Mouse (Mus musculus) liver, embryonic 15.5 days (tissue): ENCODE measurements around the gene Mcee. TPM values are rescaled to one million over a fixed set of nuclear protein-coding genes. Genes with fewer than 3 reads are reported as not detected.

ENCODE experiments used
- ATAC-seq: fragments of 200-750 bp; cut with Nextera tagmentation; 2 replicates; pipeline ENCODE4 v1.8.0; 2017; ENCODE audit warnings: moderate number of reproducible peaks, mild to moderate bottlenecking, moderate library complexity; ENCODE audit not compliant: insufficient read depth
- H3K27ac ChIP-seq: fragments of 300-500 bp; sonication (generic); replicated peaks from 2 replicates; pipeline ENCODE4 v1.5.1; 2015; ENCODE audit warnings: mild to moderate bottlenecking, inconsistent platforms
- H3K27me3 ChIP-seq: fragments of 300-500 bp; sonication (generic); 2 replicates; pipeline ENCODE4 v1.6.1; 2015; ENCODE audit warnings: mild to moderate bottlenecking, inconsistent platforms
- H3K36me3 ChIP-seq: fragments of 300-500 bp; sonication (generic); replicated peaks from 2 replicates; pipeline ENCODE4 v1.6.1; 2015; ENCODE audit warnings: moderate library complexity, mild to moderate bottlenecking, inconsistent platforms
- H3K4me1 ChIP-seq: fragments of 300-500 bp; sonication (generic); replicated peaks from 2 replicates; pipeline ENCODE4 v1.6.1; 2015; ENCODE audit warnings: inconsistent platforms
- H3K4me2 ChIP-seq: fragments of 300-500 bp; sonication (generic); 2 replicates; pipeline ENCODE4 v1.6.1; 2015; ENCODE audit warnings: moderate library complexity, mild to moderate bottlenecking, inconsistent platforms
- H3K4me3 ChIP-seq: fragments of 300-500 bp; sonication (generic); replicated peaks from 2 replicates; pipeline ENCODE4 v1.5.1; 2015; ENCODE audit warnings: mild to moderate bottlenecking, inconsistent platforms
- H3K9ac ChIP-seq: fragments of 300-500 bp; sonication (generic); 2 replicates; pipeline ENCODE4 v1.6.1; 2015; ENCODE audit warnings: moderate library complexity, mild to moderate bottlenecking, inconsistent platforms
- H3K9me3 ChIP-seq: fragments of 300-500 bp; sonication (generic); replicated peaks from 2 replicates; pipeline ENCODE4 v1.6.1; 2016; ENCODE audit warnings: inconsistent platforms
- WGBS: fragments of 180-500 bp; shearing (Covaris S2); methylation state at CpG from one replicate; pipeline ENCODE4 v1.1.7; 2015; ENCODE audit warnings: mixed read lengths; ENCODE audit not compliant: insufficient replicate concordance; 5-methylcytosine and 5-hydroxymethylcytosine counted together
- polyA plus RNA-seq: library from polyadenylated mRNA; unstranded; fragments of >200 nt; fragmentation: Nextera tagmentation; extraction: Ambion mirVana; gene quantifications from 2 replicates; pipeline ENCODE4 v1.2.1, GENCODE M21; 2015

Gene Mcee
- polyA plus RNA-seq, 1 experiment from 2014 or later = 45.5 TPM

- Histone ChIP-seq H3K36me3 (no peaks in the 10 kb centered on the region), H3K27me3 (no peaks in the 10 kb centered on the region), H3K4me2 (no peak overlapping the region), H3K4me3 (no peak overlapping the region), H3K9me3 (no peaks in the 10 kb centered on the region), H3K4me1 (no peaks in the 10 kb centered on the region), H3K9ac (no peak overlapping the region), H3K27ac (no peak overlapping the region)
- ATAC-seq = no peak
- 52% methylated on average over 5 of the region's 5 CpGs for WGBS
Measured at GRCm38 (mm10) chr7:64439595-64440518, 47.5 kb downstream of the Mcee start.

- 60% methylated on average over 8 of the region's 8 CpGs for WGBS
- no peak overlapping the region for H3K4me3 ChIP-seq
- no peak overlapping the region for H3K27ac ChIP-seq
- H3K27me3 ChIP-seq = no peaks in the 10 kb centered on the region
- H3K4me2 ChIP-seq = no peak overlapping the region
- no peaks in the 10 kb centered on the region for H3K4me1 ChIP-seq
- H3K9ac ChIP-seq = no peak overlapping the region
- no peaks in the 10 kb centered on the region for H3K36me3 ChIP-seq
- H3K9me3 ChIP-seq = no peaks in the 10 kb centered on the region
- no peak for ATAC-seq
Measured at GRCm38 (mm10) chr7:64440519-64440918, 48.1 kb downstream of the Mcee start.

DNA sequence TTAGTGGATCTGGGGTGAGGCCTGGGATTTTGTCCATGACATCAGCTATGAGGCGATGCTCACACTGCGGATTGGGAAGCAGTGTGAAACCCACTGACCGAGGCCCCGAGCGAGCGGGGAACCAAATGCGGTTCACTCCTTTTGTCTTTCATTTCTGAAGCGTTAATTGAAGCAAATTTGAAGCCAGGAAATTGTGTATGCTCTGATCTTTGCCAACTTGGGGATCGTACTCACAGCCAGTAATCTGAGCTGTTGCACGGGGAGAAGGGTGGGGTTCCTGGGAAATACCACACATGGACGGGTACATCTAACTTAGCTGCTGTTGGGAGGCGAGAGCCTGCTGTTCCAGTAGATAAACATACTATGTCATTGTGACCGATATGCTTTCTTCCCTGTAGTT lies 58.2 kb downstream of the Mcee start:
- Histone ChIP-seq H3K9ac (no peak overlapping the region), H3K9me3 (no peaks in the 10 kb centered on the region), H3K4me3 (no peak overlapping the region), H3K27ac (no peak overlapping the region), H3K4me2 (no peak overlapping the region), H3K27me3 (no peaks in the 10 kb centered on the region), H3K36me3 (no peaks in the 10 kb centered on the region), H3K4me1 (no peaks in the 10 kb centered on the region)
- WGBS = 70% methylated on average over 13 of the region's 13 CpGs
- ATAC-seq = no peak

GRCm38 (mm10) chr7:64451441-64451840 lies 59.0 kb downstream of the Mcee start:
- no peak overlapping the region for H3K9ac ChIP-seq
- H3K9me3 ChIP-seq = no peaks in the 10 kb centered on the region
- H3K36me3 ChIP-seq = no peaks in the 10 kb centered on the region
- no peak overlapping the region for H3K27ac ChIP-seq
- 55% methylated on average over 4 of the region's 4 CpGs for WGBS
- no peak overlapping the region for H3K4me3 ChIP-seq
- no peaks in the 10 kb centered on the region for H3K27me3 ChIP-seq
- ATAC-seq = no peak
- no peaks in the 10 kb centered on the region for H3K4me1 ChIP-seq
- H3K4me2 ChIP-seq = no peak overlapping the region

- H3K36me3 ChIP-seq = no peaks in the 10 kb centered on the region
- H3K4me2 ChIP-seq = no peak overlapping the region
- WGBS = 53% methylated on average over 5 of the region's 5 CpGs
- H3K9ac ChIP-seq = no peak overlapping the region
- ATAC-seq = no peak
- H3K4me1 ChIP-seq = no peaks in the 10 kb centered on the region
- no peaks in the 10 kb centered on the region for H3K27me3 ChIP-seq
- no peak overlapping the region for H3K4me3 ChIP-seq
- H3K9me3 ChIP-seq = no peaks in the 10 kb centered on the region
- no peak overlapping the region for H3K27ac ChIP-seq
Measured at GRCm38 (mm10) chr7:64451861-64452382, 59.5 kb downstream of the Mcee start.

DNA sequence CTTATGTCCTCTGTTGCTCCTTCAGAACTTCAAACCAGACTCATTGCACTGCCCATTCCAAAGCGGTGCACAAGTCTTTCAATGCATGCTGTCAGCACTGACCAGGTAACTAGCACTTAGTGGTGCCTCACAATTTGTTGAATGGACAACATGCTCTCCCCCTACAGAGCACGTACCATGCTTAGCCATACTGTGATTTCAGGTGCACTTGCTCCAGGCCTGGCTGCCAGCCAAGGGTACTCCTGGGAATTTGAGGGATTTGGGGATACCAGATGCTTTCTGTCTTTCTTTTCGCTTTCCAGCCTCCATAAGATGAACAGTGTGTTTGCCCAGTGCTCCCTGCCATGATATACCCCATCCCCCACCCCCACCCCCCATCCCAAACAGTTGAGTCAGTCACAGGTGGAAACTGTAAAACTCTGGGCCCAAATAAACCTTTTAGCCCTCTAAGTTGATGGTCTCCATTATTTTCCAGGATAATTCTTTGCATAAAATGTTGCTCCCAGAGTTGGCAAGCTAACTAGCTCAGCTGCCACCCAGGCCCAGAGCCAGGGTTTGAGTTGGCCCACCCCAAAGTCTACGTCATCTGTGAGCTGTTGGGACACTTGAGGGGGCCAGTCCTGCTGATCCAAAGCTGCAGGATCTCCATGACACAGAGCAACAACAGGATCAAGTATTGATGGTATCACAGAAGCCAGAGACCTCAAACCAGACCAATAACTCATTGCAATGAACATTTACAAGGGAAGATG lies 60.2 kb downstream of the Mcee start:
- Histone ChIP-seq H3K36me3 (no peaks in the 10 kb centered on the region), H3K4me1 (no peaks in the 10 kb centered on the region), H3K9me3 (no peaks in the 10 kb centered on the region), H3K27me3 (no peaks in the 10 kb centered on the region), H3K27ac (no peak overlapping the region), H3K9ac (no peak overlapping the region), H3K4me2 (no peak overlapping the region), H3K4me3 (no peak overlapping the region)
- ATAC-seq = no peak
- 58% methylated on average over 4 of the region's 4 CpGs for WGBS

GRCm38 (mm10) chr7:64456176-64456575 lies 63.8 kb downstream of the Mcee start:
- no peak for ATAC-seq
- no peaks in the 10 kb centered on the region for H3K4me1 ChIP-seq
- no peaks in the 10 kb centered on the region for H3K9me3 ChIP-seq
- no peaks in the 10 kb centered on the region for H3K27me3 ChIP-seq
- WGBS = 65% methylated on average over 4 of the region's 4 CpGs
- H3K27ac ChIP-seq = no peak overlapping the region
- H3K4me3 ChIP-seq = no peak overlapping the region
- H3K9ac ChIP-seq = no peak overlapping the region
- H3K4me2 ChIP-seq = no peak overlapping the region
- no peaks in the 10 kb centered on the region for H3K36me3 ChIP-seq

- no peak overlapping the region for H3K27ac ChIP-seq
- H3K4me1 ChIP-seq = no peaks in the 10 kb centered on the region
- 54% methylated on average over 3 of the region's 3 CpGs for WGBS
- H3K9me3 ChIP-seq = no peaks in the 10 kb centered on the region
- H3K4me3 ChIP-seq = no peak overlapping the region
- no peak overlapping the region for H3K9ac ChIP-seq
- H3K36me3 ChIP-seq = no peaks in the 10 kb centered on the region
- ATAC-seq = no peak
- no peak overlapping the region for H3K4me2 ChIP-seq
- no peaks in the 10 kb centered on the region for H3K27me3 ChIP-seq
Measured at GRCm38 (mm10) chr7:64456676-64457075, 64.3 kb downstream of the Mcee start.

DNA sequence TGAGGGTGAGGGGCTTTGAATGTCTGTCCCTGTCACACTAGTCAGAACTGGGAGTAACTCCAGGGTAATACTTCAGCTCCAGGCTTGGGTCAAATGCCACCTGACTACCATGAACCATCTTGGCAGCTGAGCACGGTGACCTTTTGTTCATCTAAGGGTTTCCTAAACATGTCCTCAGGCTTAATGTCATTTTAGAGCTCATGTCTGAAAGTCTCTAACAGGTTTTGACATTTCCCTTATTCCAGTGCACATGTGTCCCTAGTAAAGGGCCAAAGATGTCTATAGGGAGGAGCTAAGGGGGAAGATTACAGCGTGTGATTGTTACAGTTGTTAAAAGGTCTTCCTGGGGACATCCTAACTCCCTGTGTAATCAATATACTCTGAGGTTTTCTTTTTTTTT lies 65.4 kb downstream of the Mcee start:
- no peaks in the 10 kb centered on the region for H3K4me1 ChIP-seq
- ATAC-seq = no peak
- H3K36me3 ChIP-seq = no peaks in the 10 kb centered on the region
- no peak overlapping the region for H3K4me2 ChIP-seq
- WGBS = 71% methylated on average over 2 of the region's 2 CpGs
- H3K9me3 ChIP-seq = no peaks in the 10 kb centered on the region
- no peak overlapping the region for H3K4me3 ChIP-seq
- H3K9ac ChIP-seq = no peak overlapping the region
- no peak overlapping the region for H3K27ac ChIP-seq
- H3K27me3 ChIP-seq = no peaks in the 10 kb centered on the region
